Mouse (Mus musculus) lung, adult 2 months (tissue): Measurements from ENCODE around the gene Mfsd5.

Experiments
- CTCF ChIP-seq: fragments of 200-500 bp; IDR thresholded peaks from 2 replicates; pipeline ENCODE4 v1.5.1; 2011; ENCODE audit warnings: mild to moderate bottlenecking, low read length, control low read depth; ENCODE audit not compliant: insufficient read depth
- POLR2A ChIP-seq: fragments of 200-500 bp; IDR thresholded peaks from 2 replicates; pipeline ENCODE4 v1.6.1; 2011; ENCODE audit warnings: low read depth, mild to moderate bottlenecking, control low read depth, low read length, borderline replicate concordance; ENCODE audit errors: extremely low read depth

GRCm38 (mm10) chr15:102245461-102245881 is 33.8 kb upstream of the Mfsd5 start:
- TF ChIP-seq POLR2A (peak; percentile 68; the same call in 1 of the 2 replicates), CTCF (no peak)
